Mouse (Mus musculus) left cerebral cortex, adult 11 months (tissue): ENCODE measurements at regions not wholly inside any gene's neighbourhood (a gene's known extent, or its start where the extent isn't known, plus 50 kb on each side); places are given as distances from the start of the nearest gene placed in this dataset.
A peak's percentile ranks its signal among the peaks of the same experiment; 100 is the strongest.

Experiments
- DNase-seq: peaks from one replicate; pipeline ENCODE4 v3.0.0; 2022; ENCODE audit warnings: low spot score

DNA sequence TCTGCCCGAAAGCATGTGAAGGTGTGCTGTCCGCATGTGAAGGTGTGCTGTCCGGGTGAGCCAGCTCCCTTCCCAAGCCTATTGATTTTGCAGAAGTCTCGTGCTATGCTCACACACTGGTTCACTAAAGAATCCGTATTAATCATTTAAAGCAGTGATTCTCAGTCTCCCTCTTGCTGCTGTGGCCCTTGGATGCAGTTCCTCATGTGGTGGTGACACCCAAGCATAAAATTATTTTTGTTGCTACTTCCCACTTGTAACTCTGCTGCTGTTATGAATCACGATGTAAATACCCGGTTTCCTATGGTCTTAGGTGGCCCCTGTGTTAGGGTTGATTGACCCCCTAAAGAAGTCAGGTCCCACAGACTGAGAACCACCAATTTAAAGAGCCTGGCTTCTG, 55.7 kb upstream of the Emb start:
- no peak for DNase-seq

DNA sequence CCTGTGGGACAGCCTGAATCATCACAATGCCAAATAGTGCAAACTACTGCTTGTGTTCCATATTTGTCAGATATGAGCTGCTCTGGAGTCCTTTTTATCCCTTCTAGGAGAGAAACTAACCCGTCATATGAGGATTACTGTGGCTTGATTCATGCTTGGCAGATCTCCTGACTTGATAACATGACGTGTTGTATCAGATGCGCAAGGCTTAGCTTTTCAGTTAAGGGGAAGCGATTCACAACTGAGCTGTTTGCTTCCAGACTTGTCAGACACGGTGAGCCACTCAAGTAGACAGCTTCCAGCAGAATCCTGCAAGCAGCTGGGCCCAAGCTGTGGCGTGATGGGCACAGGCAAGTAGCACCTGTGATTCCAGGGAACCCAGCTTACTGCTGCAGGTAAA, 64.5 kb upstream of the Emb start:
- no peak for DNase-seq

DNA sequence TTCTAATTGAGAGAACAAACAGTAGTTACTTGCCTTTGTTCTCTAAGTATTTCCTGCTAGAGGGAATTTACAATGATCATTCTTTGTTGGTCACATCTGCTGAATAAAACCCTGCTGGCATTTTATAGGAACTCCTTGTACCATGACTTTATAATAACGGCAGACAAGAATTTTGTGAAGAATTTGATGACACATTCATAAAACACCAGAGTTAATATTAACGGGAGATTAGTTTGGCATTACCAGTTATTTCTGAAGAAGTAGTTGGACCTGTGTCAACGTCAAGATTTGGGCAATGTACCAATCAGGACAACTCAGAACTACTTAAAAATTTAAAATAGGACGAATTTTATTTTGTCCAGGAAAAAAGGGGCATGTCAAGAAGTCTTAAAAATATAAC, 65.1 kb upstream of the Emb start:
- DNase-seq: no peak

DNA sequence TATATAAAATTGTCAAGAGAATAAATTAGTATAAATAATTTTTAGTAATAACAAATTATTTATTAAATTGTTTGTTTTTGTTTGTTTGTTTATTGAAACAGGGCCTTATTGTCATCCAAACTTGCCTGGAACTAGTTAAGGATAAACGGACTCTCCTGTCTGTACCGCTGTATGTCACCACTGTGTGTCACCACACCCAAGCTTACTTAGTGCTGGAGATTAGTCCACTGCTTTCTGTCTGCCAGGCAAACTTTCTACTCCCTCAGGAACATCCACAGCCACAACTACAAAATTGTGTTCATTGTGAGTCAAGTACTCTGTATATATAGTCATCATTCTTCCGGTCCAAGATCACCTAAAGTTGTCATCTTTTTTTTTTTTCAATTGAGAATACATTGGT, 74.0 kb upstream of the Emb start:
- no peak for DNase-seq

DNA sequence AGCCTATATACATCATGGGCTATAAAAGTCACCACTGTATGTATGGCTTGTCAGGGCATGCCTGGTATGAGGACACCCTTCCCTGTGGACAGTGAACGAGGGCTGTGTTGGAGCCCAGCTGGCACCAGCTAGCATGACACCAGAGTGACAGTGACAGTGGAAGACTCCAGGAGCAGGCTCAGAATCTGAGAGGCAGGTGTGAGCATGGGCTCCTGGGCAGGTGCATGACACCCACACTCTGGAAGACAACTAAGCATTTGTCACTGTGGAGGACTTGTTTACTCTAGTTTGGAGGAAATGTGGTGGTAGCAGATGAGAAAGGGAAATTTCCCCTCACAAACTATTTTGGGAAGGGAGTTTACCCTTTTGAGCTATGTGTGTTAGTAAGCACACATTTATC, 76.2 kb upstream of the Emb start:
- no peak for DNase-seq

DNA sequence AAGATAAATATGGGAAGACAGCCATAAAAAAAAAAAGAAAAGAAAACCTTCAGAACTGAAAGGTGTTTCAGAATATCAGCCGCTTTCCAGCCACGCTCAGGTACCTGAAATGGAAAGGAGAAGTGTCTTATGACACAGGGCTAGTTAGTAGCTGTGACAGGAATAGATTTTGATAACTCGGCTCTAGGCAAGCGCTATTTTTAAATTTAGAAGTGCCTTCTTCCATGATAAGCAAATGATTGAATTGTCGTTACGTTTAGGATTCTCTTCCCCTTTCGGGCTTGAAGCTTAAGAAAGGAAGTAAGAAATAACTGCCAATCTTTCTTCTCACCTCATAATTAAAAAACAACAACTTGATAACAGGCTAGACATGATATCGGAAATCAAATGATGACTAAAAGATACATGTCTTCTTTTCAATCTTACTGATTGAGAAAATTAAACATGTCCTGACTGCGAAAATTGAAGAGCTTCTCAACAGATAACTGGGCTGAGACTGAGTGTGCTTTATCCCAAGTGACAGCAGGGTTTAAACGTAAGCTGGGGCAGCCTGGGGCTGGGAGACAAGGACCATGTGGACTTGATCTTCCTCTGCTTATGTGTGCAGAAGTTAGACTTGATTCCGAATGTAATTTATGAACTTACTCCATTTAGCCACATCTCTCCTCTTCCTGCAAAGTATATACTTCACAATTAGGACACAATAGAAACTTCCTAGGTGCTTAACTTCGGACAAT, 80.4 kb upstream of the Emb start:
- no peak for DNase-seq

DNA sequence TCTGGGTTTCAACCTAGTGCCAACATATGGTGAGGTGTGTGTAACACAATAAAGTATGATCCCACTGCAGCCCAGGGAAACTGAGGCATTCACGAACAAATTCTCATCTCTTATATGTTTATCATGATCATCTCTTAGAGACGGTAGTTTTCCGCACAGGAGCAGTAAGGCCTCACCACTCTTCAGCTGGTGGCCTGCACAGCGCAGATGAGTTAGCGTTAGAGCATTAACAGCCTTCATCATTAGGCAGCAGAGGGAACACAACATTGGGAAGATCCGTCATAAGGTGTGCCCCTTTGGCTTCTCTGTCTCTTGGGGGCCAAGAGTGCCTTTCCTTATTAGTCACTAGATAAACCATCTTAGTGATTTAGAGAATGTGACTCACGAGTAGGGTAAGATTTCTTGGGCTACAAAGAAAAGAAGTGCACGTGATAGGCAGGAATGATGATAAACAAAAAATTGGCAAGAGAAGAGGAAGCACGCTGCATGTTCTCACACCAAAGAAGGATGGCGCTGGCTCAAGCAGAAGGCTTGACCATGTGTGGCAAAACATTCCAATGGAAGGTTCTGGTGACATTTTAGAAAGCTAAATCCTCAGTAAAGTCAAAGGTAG, 81.1 kb upstream of the Emb start:
- no peak for DNase-seq

DNA sequence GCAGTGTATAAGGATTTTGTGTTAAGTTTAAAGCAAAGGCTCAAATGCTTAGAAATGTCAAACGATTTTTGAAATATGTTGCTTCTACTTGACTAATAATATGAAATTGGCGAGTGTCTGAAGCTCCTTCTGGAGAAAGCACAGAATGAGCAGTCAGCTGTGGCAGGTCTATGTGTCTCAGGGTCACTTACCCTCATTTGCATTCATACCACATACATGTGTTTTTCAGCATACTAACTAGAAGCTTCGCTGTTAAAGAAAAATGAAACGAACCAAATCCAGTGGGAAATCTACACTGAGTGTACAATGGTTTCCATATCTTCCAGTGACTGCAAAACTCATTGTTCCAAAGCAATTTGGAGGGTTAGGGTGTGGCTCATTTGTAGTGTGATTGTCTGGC, 88.7 kb upstream of the Emb start:
- no peak for DNase-seq

DNA sequence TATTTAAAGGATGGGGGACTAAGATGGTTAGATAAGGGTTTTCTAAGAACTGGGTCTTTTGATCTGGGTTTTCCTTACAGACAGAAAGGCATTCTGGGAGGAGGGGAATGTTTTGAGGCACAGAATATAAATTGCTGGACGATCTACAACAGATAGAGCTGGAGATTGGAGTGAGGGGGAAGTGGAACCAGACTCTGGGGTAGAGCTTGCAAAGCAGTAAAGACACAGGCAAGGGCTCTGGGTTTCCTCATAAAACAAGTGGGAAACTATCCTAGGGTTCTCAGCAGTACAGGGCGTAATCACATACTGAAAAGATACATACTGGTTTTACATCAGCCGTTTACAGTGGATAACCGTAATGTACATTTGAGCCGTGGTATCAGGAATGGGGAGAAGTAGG, 89.5 kb upstream of the Parp8 start:
- DNase-seq: no peak

DNA sequence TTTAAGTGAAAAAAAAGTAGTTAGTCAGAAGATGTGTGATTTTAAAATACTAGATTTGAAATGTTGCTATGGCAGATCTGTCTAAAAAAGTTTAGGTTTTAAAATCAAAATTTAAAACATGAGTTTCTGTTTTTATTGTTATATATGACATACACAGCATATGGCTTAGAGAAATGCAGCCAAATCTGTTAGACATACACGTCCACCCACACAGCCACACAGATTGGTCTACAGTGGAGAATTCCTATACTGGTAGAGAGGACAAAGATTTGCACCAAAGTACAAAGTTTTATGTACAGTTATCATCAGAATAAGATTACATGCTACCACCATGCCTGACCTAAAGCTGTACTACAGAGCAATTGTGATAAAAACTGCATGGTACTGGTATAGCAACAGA, 87.1 kb upstream of the Parp8 start:
- peak; percentile 2 for DNase-seq

DNA sequence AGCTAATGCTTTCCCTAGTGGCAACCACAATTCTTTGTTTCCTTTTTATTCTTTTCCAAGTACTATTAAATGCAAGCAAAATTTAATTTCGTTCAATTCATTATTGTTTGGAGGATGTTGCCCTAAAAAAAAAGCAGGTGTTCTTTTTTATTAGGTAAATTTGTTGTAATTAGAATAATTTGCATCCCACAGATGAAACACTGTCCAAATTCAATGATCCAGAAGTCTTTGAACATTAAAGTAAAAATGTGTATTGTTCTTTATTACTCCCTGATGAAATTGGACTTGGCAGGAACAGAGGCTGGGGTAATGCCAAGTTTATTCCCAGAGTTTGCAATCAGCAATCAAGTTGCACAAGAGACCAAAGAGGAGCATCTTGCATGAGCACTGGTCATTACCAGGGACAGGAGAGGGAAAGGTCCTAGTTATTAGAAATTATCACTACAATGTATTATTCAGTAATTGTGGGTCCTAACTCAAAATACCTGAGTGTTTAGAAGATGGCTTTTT, 79.9 kb upstream of the Parp8 start:
- DNase-seq: no peak

DNA sequence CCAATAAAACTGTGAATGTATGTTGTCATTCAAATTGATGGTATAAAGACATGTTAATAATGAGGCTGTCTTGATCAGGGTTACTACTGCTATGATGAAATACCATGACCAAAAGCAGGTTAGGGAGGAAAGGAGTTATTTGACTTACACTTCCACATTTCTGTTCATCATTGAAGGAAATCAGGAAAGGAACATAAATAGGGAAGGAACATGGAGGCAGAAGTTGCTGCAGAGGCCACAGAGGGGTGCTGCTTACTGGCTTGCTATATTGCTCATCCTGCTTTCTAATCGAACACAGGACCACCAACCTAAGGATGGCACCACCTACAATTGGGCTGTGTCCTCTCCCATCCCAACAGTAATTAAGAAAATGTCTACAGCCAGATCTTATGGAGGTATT, 69.4 kb upstream of the Parp8 start:
- DNase-seq: no peak

DNA sequence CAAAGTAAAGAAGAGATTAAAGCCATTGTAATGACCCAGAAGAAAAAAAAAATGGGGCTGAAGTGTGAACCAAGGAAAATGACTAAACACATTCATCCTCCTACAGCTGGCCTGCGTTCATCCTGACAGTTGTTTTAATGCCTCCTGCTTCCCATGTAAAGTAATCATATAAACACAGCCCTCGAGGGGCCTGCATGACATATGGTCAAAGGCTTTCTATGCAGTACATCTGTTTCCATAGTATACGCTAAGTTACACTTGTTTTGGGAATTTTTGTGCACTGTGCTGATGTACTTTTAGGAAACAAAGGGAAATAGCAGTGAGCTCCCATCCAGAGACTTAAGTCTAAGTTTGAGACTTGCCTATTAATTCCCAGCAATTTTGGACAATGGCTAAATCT, 63.3 kb upstream of the Parp8 start:
- DNase-seq: no peak

DNA sequence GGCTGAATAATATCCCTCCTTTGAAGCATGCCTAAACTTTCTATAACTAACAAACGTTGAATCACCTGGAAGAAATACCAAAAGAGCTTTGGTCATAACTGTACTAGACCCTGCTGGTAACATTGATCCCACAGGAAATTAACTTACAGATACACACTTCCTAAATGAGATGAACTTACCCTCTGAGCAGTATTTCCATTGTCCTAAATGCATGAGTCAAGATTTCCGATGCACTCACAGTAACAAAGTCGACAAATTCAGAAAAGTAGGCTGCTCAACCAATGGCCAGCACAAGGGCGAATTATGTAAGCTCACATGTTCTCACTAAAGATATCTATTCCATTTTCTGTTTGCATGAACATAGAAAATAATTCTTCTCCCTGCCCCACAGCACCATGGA, 57.4 kb upstream of the Parp8 start:
- DNase-seq: no peak

DNA sequence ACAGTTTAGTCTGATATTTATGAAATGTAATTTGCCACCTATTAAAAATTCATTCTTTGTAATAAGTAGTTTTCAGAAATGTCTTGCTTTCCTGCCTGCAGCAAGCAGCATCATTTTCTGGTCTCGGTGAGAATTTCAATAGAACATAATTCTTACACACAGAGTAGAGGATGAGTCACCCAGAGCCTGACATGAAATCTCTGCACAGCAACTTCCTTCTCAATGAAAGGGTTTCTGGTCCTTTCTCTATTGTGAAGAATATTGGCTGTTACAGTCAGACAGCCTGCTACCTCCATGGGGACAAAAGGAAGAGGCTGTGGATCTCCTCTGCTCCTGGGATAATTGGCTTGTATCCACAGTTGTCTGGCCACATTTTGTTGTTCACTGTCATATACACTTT, 54.0 kb upstream of the Parp8 start:
- no peak for DNase-seq
